Mouse (Mus musculus): ENCODE measurements around the gene Crip3. TPM values are rescaled to one million over a fixed set of nuclear protein-coding genes. Genes with fewer than 3 reads are reported as not detected.

The Crip3 gene
- total and polyA plus RNA-seq, 2 experiments: 1.4 TPM; not detected in 1

DNA sequence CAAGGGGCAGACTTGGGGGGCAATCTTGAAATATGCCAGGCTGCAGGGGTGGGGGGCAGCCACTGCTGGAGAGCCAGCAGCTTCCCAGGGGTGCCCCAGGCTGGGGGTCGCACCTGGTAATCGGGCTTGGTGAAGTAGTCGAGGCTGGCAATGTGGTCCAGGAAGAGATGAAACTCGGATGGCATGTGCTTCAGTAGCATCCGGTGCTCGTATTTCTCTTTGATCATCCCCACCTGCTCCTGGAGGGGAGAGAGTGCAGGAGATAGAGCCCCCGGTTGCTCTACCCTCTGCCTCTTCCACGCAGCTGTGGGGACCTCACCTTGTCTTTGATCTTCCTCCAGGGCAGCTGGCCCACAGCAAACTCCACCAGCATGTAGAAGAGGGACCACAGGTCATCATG, 47.9 kb downstream of the Crip3 start:
- 78% methylated on average over 8 of the region's 8 CpGs for WGBS
- TF ChIP-seq CTCF (IDR thresholded peaks at IDR 0.05; ENCODE audit: low read depth, low read length): no peak
- TF ChIP-seq POLR2A (IDR thresholded peaks at IDR 0.05; ENCODE audit: extremely low read depth, insufficient read depth, low read length): no peak
- H3K27me3 ChIP-seq (ENCODE audit: control insufficient read depth, insufficient read depth, low read length): no peaks in the 10 kb centered on the region
- no peaks in the 10 kb centered on the region for H3K79me2 ChIP-seq (ENCODE audit: control insufficient read depth, insufficient read depth, low read length)
- H3K27ac ChIP-seq (replicated peaks; ENCODE audit: insufficient read depth, low read depth, low read length): no peak overlapping the region
- H3K4me1 ChIP-seq (ENCODE audit: control insufficient read depth, insufficient read depth, low read length): no peaks in the 10 kb centered on the region
- DNase-seq (ENCODE audit: extremely low read depth, low read depth, low spot score): no peak
- no peaks in the 10 kb centered on the region for H3K36me3 ChIP-seq (ENCODE audit: control insufficient read depth, insufficient read depth, low read length)
- no peak overlapping the region for H3K9ac ChIP-seq (ENCODE audit: low read depth, low read length)
- no peak overlapping the region for H3K4me3 ChIP-seq (ENCODE audit: insufficient read depth, low read depth, low read length)

DNA sequence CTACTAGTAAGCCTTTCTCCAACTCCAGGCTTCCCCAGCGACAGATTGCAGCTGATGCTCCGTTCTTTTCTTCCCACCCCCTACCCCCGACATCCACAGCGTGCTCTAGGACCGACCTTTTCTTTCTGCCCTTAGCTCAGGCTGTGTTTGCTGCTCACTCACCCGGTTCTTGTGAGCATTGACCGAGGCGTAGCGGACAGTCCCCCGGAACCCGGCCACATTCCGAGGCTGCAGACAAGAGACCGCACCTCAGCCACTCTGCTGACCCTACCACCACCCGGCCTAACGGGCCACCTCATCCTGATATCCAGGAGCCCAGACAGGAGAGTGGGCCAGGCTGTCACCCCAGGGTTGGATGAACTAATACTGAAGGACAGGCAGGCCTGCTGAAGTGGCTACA, 48.6 kb downstream of the Crip3 start:
- no peaks in the 10 kb centered on the region for H3K4me1 ChIP-seq (ENCODE audit: control insufficient read depth, insufficient read depth, low read length)
- TF ChIP-seq CTCF (IDR thresholded peaks at IDR 0.05; ENCODE audit: low read depth, low read length) (no peak), POLR2A (IDR thresholded peaks at IDR 0.05; ENCODE audit: extremely low read depth, insufficient read depth, low read length) (no peak)
- H3K27me3 ChIP-seq (ENCODE audit: control insufficient read depth, insufficient read depth, low read length): no peaks in the 10 kb centered on the region
- DNase-seq (ENCODE audit: extremely low read depth, low read depth, low spot score): no peak
- H3K4me3 ChIP-seq (ENCODE audit: insufficient read depth, low read depth, low read length): no peak overlapping the region
- no peaks in the 10 kb centered on the region for H3K79me2 ChIP-seq (ENCODE audit: control insufficient read depth, insufficient read depth, low read length)
- WGBS: 90% methylated on average over 15 of the region's 15 CpGs
- no peaks in the 10 kb centered on the region for H3K36me3 ChIP-seq (ENCODE audit: control insufficient read depth, insufficient read depth, low read length)
- no peak overlapping the region for H3K9ac ChIP-seq (ENCODE audit: low read depth, low read length)
- H3K27ac ChIP-seq (replicated peaks; ENCODE audit: insufficient read depth, low read depth, low read length): no peak overlapping the region

Other genes with a start within 250 kb of the Crip3 start
- gene Polh, start 226.3 kb upstream of the Crip3 start, total RNA-seq (2014; rRNA removed): 4.3 and 5.3 TPM in 2 replicates
- gene Polh, start 226.3 kb upstream of the Crip3 start, polyA plus RNA-seq (2012; rRNA removed): 2.1 and 2.4 TPM in 2 replicates
- 9.9 and 11.3 TPM in 2 replicates for gene Xpo5, start 226.1 kb upstream of the Crip3 start, total RNA-seq (2014; rRNA removed)
- gene Xpo5, start 226.1 kb upstream of the Crip3 start, polyA plus RNA-seq (2012; rRNA removed): 7.4 and 10.8 TPM in 2 replicates
- gene Polr1c, start 180.9 kb upstream of the Crip3 start, total RNA-seq (2014; rRNA removed): 31.6 and 34.4 TPM in 2 replicates
- 25.2 and 25.3 TPM in 2 replicates for gene Polr1c, start 180.9 kb upstream of the Crip3 start, polyA plus RNA-seq (2012; rRNA removed)
- 24.6 and 25.5 TPM in 2 replicates for gene Yipf3, start 180.8 kb upstream of the Crip3 start, total RNA-seq (2014; rRNA removed)
- gene Yipf3, start 180.8 kb upstream of the Crip3 start, polyA plus RNA-seq (2012; rRNA removed): 229 and 271 TPM in 2 replicates
- gene Lrrc73, start 175.4 kb upstream of the Crip3 start, total RNA-seq (2014; rRNA removed): not detected in 2 replicates
- gene Lrrc73, start 175.4 kb upstream of the Crip3 start, polyA plus RNA-seq (2012; rRNA removed): 0.09 and 0.16 TPM in 2 replicates
- 2.5 and 3.7 TPM in 2 replicates for gene Tjap1, start 145.9 kb upstream of the Crip3 start, total RNA-seq (2014; rRNA removed)
- gene Tjap1, start 145.9 kb upstream of the Crip3 start, polyA plus RNA-seq (2012; rRNA removed): 8.2 and 13.2 TPM in 2 replicates
- not detected in 2 replicates for gene Dlk2, start 131.5 kb upstream of the Crip3 start, total RNA-seq (2014; rRNA removed)
- not detected in 2 replicates for gene Dlk2, start 131.5 kb upstream of the Crip3 start, polyA plus RNA-seq (2012; rRNA removed)
- gene Abcc10, start 100.6 kb upstream of the Crip3 start, total RNA-seq (2014; rRNA removed): 2.1 and 3.6 TPM in 2 replicates
- 10.3 and 17.3 TPM in 2 replicates for gene Abcc10, start 100.6 kb upstream of the Crip3 start, polyA plus RNA-seq (2012; rRNA removed)
- gene Zfp318, start 45.2 kb upstream of the Crip3 start, total RNA-seq (2014; rRNA removed): 6.0 and 6.9 TPM in 2 replicates
- 6.0 and 8.3 TPM in 2 replicates for gene Zfp318, start 45.2 kb upstream of the Crip3 start, polyA plus RNA-seq (2012; rRNA removed)
- 10.3 and 27.9 TPM in 2 replicates for gene Slc22a7, start 9.5 kb downstream of the Crip3 start, total RNA-seq (2014; rRNA removed)
- gene Slc22a7, start 9.5 kb downstream of the Crip3 start, polyA plus RNA-seq (2012; rRNA removed): 46.8 and 47.9 TPM in 2 replicates
- 0.07 and 0.18 TPM in 2 replicates for gene Ttbk1, start 58.7 kb downstream of the Crip3 start, total RNA-seq (2014; rRNA removed)
- gene Ttbk1, start 58.7 kb downstream of the Crip3 start, polyA plus RNA-seq (2012; rRNA removed): 0.15 and 0.22 TPM in 2 replicates
- 6.6 and 9.0 TPM in 2 replicates for gene Dnph1, start 67.8 kb downstream of the Crip3 start, total RNA-seq (2014; rRNA removed)
- 13.1 and 13.3 TPM in 2 replicates for gene Dnph1, start 67.8 kb downstream of the Crip3 start, polyA plus RNA-seq (2012; rRNA removed)
- 4.1 and 5.1 TPM in 2 replicates for gene Cul9, start 117.5 kb downstream of the Crip3 start, total RNA-seq (2014; rRNA removed)
- gene Cul9, start 117.5 kb downstream of the Crip3 start, polyA plus RNA-seq (2012; rRNA removed): 5.7 and 10.1 TPM in 2 replicates
- gene Srf, start 127.2 kb downstream of the Crip3 start, total RNA-seq (2014; rRNA removed): 3.4 and 5.4 TPM in 2 replicates
- gene Srf, start 127.2 kb downstream of the Crip3 start, polyA plus RNA-seq (2012; rRNA removed): 32.2 and 45.6 TPM in 2 replicates
- 0.65 and 0.87 TPM in 2 replicates for gene Ptk7, start 200.6 kb downstream of the Crip3 start, total RNA-seq (2014; rRNA removed)
- 0.40 and 0.66 TPM in 2 replicates for gene Ptk7, start 200.6 kb downstream of the Crip3 start, polyA plus RNA-seq (2012; rRNA removed)
- 48.1 and 49.0 TPM in 2 replicates for gene Klc4, start 217.1 kb downstream of the Crip3 start, total RNA-seq (2014; rRNA removed)
- 46.6 and 55.5 TPM in 2 replicates for gene Klc4, start 217.1 kb downstream of the Crip3 start, polyA plus RNA-seq (2012; rRNA removed)
- 58.5 and 71.1 TPM in 2 replicates for gene Mrpl2, start 217.3 kb downstream of the Crip3 start, total RNA-seq (2014; rRNA removed)
- gene Mrpl2, start 217.3 kb downstream of the Crip3 start, polyA plus RNA-seq (2012; rRNA removed): 95.1 and 97.3 TPM in 2 replicates
- gene Cul7, start 221.4 kb downstream of the Crip3 start, total RNA-seq (2014; rRNA removed): 5.0 and 5.4 TPM in 2 replicates
- 5.6 and 7.1 TPM in 2 replicates for gene Cul7, start 221.4 kb downstream of the Crip3 start, polyA plus RNA-seq (2012; rRNA removed)
- 20.3 TPM in 2 replicates for gene Rrp36, start 245.4 kb downstream of the Crip3 start, total RNA-seq (2014; rRNA removed)
- gene Rrp36, start 245.4 kb downstream of the Crip3 start, polyA plus RNA-seq (2012; rRNA removed): 31.6 and 33.5 TPM in 2 replicates
- 52.4 and 60.4 TPM in 2 replicates for gene Mea1, start 249.9 kb downstream of the Crip3 start, total RNA-seq (2014; rRNA removed)
- gene Mea1, start 249.9 kb downstream of the Crip3 start, polyA plus RNA-seq (2012; rRNA removed): 55.2 and 65.9 TPM in 2 replicates